Mouse (Mus musculus): Measurements from ENCODE around the gene Mapt.

- TF ChIP-seq POLR2A (IDR thresholded peaks at IDR 0.05; ENCODE audit: borderline replicate concordance, insufficient read depth, low read length) (no peak), CTCF (IDR thresholded peaks at IDR 0.05; ENCODE audit: borderline replicate concordance, insufficient read depth, low read depth, low read length) (no peak)
These were observed 9.4 kb upstream of the Mapt start for GRCm38 (mm10) chr11:104221751-104222150.
